Mouse (Mus musculus) gastrocnemius, postnatal 14 days (tissue): ENCODE measurements around the gene Pelo. TPM values are rescaled to one million over a fixed set of nuclear protein-coding genes. Genes with fewer than 3 reads are reported as not detected.

Source experiments
- DNase-seq: peaks from one replicate; pipeline ENCODE4 v3.0.0; 2021; ENCODE audit warnings: mixed read lengths
- intact Hi-C: fragments of 180-260 bp; cut with DNase I; formaldehyde crosslinking; loops from one replicate; pipeline ENCODE4 v1.15.1; 2025; ENCODE audit warnings: low total_unique reads
- total RNA-seq, 2 experiments: library from RNA; stranded (reverse); gene quantifications; 2 replicates each; pipeline ENCODE4 v1.2.3; 2021

Pelo gene
- total RNA-seq, 2 experiments from 2014 or later, result 10.1 to 12.2 TPM

DNA sequence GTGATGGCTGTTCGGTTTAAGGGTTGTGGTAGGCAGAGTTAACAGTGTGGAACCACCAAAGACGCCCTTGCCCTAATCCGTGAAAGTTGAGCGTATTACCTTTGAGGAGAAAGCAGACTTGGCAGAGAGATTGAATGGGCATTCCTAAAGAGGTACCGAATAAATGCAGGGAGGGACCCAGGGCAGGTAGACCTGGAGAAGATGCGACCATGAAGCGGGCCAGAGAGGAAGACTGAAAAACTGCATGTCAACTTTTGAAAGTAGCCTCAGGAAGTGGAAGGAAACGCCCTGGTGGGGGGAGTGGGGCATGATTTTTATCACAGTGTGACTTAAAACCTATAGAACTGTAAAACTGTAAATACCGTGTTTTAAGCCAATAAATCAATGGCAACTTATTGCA lies 9.4 kb upstream of the Pelo start:
- intact Hi-C loops, result no loop called here
- no peak for DNase-seq

DNA sequence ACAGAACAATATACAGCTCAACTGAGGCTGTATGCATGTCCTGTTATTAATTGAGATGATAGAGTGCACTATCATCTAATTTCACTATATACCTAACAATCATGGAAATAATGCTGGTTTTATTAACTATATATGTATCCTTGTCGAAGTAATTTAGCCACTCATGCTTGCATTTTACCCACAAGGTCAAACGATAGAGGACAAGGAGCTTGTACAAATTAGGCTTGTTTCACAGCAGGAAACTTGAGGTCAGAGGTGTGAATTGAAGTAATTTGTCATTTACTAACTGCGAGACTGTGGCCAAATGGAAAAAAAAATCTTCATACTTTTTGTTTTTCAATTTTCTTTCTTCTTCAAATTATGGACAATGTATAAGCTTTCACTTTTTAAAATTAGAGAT lies 8.2 kb upstream of the Pelo start:
- no peak for DNase-seq
- intact Hi-C loops, result no loop called here

DNA sequence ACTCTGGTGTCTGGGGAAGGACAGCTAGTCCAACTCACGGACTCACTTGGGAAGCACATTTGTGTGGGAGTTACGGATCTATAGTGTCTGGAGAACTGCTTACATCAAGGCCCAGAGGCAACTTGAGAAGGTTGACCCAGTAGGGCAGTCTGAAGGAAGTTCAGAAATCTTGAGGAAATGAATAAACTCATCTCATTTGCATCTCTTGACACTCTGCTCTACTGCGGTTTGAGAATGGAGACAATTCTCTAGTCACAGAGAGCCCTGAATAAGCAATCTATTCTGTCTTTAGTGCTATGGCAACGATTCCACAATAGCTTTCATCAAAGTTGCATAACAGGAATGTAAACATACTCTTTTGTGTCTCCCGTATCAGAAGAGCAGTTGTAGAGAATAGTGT lies 7.0 kb upstream of the Pelo start:
- intact Hi-C loops, result no loop called here
- DNase-seq, result no peak

DNA sequence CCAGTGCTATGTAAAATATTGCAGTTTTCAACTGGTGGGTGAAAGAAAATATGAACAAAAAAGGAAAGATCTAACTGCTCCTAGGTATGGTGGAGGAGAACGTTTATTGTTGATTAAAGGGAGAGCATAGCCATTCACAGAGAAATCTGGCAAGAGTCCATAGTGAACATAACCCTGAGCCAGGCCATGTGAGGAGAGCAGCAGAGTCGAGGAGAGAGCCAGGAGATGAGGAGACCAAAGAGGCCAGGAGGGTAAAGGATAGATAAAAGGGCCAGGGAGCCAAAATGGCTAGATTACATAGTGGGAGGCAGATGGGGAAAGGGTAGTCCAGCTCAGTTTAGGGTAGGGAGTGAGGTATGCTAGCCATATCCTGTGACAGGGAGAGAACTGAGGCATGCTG lies 6.2 kb upstream of the Pelo start:
- DNase-seq, result no peak
- intact Hi-C loops, result no loop called here

DNA sequence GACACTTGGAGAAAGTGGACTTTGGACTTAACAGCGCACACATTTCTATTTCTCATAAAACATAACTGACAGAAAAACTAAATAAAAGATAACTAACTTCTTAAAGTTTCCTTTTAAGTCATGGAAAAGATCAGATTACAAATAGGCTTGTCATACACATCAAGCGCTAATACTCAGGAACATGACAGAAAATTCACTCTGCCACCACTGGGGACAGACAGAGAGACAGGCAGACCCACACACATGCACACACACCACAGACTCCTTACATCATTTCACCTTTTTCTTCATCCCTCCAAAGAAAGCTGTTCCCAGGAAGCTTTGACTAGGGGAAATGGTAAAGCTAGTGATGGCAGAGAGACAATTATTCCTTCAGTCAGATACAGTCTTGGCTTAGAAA lies 5.4 kb upstream of the Pelo start:
- DNase-seq, result no peak
- intact Hi-C loops, result no loop called here

DNA sequence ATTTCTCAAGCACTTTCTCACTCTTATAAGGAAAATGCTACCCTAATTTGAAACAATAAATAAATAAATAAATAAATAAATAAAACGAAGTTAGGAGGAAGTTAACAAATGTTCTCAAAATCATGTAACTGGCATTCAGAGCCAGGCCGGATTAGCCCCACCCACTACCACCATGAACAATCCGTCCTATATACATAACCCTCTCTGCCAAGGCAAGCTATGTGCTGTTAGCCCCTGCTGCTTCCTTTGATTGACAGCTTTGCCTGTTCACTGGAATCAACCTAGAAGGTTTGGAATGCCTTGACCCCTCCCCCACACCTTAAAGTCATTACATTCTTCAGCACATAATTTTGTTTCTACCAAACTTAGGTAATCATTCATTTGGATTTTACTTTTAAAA lies 1.5 kb upstream of the Pelo start:
- intact Hi-C loops, result no loop called here
- DNase-seq, result no peak

DNA sequence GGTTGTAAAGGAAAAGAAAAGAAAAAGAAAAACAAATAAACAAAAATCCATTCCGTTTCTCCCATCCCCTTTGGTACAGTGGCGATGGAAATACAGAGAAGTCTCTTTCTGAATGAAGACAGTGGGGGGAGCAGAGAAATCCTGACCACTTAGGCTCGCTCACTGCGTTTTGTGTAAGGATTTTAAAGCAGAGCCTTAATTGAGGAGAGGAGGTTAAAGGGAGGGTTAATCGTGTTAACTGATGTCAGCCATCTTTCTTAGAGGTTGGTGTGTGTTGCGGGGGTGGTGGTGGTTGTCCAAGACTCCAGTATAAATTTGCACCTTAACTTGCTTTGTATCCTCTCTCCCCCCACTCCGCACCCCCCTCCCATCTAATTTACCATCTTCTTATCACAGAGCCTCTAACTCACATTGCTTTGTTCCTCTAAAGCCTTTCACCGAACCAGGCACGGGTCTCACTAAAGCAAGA lies 1.0 kb upstream of the Pelo start:
- intact Hi-C loops, result no loop called here

DNA sequence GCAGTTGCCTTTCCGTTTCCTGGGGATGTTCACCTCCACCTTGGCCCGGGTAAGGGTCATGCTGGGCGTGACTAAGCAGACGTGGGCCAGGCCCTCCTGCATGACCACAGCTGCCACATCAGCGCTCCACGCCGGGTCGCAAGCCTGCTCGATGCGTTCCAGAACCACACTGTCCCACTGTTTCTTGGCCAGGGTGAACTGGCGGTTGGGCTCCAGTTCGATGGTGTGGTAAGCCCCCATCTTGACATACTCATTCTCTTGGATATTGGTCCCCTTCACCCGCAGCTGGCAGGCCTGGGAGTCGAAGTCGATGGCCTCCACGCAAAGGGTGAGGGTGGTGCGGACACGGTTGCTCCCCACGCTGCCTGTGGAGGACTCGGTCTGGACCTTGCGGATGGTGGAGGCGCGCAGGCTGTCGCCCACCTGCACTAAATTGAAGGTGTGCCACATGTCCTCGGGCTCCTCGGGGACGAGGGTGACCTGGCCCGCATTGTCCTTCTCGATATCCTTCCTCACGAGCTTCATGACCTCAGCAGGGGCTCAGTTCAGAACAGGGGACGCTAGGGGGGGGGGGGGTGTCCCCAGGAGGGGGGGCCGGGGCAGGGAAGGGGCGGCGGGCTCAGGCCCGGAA lies 476 bp downstream of the Pelo start:
- intact Hi-C loops, result no loop called here
- peak; percentile 29 for DNase-seq

More for the DNA sequence above, 1.0 kb upstream of the Pelo start:
- no peak for DNase-seq

DNA sequence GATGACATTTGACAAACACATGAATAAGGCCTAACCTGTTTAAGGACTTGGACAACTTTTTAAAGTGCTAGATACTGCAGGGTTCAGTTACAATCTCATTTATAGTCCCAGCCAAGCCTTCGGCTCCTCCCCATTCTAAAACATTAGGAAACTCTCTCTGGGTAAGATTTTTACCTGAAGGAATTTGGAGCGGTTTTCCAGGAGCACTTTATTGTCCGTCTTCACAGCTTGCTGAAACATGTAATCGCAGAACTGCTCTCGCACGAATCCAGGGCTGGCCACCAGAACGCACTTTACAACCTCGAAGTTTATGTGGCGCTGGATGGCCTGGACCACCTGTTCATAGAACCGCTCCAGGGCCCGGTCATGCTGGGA lies 979 bp downstream of the Pelo start:
- no peak for DNase-seq
- intact Hi-C loops, result no loop called here

DNA sequence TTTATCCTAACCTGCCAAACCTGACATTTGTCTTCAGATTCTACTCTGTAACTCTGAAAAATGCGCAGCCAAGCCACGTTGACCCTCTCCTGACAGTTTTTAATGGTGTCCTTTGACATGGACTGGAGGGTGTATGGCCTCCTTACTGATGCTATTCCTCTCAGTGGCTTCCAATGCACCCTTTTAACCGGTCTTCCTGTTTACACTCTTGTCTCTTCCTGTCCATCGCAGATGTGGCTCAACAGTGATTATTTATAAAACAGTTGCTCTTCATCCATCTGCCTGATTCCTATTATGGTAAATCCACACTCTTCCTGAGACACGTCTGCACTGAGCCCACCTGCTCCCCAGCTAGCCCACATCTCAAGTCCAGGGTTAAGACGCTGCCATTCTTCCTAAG lies 4.0 kb downstream of the Pelo start:
- no peak for DNase-seq
- intact Hi-C loops, result no loop called here

DNA sequence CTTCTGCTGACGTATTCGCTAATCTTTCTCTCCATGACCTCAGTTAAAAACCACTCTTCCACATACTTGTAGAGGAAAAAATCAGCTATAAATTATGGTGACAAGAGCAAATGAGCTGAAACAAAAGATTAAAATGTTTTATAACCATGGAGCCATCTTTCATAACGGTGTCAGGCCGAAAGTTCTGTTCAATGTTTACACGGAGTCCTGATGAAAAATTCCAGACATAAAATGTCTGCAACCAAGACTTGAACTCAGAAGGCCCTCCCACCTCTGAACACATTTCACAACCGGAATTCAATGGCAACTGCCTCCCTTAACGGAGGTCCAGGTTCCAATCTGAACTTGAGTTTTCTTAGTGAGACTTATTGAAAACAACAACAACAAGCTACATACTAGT lies 7.6 kb downstream of the Pelo start:
- intact Hi-C loops, result no loop called here
- DNase-seq, result no peak

DNA sequence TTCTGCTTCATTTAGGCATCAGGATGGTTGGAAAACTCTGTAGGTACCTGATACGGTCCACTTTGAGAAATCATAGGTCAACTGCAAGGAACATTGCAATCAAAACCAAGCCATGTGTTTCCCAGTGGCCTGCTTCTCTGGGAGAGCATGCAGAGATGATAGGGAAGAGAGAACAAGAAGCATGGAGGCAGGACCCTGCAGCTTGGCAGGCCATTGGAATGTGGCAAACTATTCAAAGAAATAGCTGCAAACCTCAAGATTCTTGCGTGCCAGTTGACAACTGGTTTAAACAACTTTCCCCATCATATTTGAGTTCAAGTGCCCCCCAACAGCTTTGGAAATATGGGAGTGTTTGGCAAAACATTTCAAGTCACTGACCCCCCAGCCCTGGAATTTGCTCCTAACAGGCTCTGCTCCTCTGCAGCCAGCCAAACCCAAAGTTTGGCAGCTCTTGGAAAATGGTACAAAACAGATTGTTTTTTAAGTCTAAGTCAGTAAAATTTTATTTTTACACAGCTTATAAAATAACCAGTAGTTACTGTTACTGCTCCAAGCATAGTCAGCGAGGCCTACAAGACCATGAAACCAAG lies 9.9 kb downstream of the Pelo start:
- intact Hi-C loops, result no loop called here
- no peak for DNase-seq

DNA sequence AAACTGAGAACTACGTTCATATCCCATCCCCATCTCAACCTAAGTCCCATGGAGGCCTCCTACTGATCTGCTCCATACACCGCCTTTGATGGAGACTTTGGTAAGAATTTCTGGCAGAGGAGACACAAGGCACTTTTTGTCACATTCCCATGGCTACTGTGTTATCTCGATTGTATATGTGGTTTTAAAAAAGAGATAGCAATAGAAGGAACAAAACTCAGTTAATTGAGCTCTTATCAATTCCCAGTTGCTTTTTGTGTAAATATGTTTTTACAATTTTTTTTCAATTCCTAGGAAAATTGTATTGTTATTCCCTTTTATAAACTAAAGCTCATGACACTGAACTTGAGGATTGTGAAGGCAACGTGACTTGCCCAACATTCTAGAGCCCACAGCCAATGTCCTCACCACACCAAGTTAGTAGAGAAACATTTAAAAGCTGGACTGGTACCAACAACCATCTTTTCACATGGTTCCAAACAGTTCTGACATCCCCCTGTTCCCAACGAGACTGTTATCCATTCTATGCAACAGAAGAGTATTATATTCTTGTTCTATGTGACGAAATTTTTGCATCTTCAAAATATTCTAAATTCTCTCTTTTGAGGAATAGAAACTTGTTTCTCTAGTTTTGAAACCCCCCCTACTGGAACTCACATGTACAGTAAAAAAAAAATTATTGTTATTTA lies 10.8 kb downstream of the Pelo start:
- DNase-seq, result no peak
- intact Hi-C loops, result no loop called here

DNA sequence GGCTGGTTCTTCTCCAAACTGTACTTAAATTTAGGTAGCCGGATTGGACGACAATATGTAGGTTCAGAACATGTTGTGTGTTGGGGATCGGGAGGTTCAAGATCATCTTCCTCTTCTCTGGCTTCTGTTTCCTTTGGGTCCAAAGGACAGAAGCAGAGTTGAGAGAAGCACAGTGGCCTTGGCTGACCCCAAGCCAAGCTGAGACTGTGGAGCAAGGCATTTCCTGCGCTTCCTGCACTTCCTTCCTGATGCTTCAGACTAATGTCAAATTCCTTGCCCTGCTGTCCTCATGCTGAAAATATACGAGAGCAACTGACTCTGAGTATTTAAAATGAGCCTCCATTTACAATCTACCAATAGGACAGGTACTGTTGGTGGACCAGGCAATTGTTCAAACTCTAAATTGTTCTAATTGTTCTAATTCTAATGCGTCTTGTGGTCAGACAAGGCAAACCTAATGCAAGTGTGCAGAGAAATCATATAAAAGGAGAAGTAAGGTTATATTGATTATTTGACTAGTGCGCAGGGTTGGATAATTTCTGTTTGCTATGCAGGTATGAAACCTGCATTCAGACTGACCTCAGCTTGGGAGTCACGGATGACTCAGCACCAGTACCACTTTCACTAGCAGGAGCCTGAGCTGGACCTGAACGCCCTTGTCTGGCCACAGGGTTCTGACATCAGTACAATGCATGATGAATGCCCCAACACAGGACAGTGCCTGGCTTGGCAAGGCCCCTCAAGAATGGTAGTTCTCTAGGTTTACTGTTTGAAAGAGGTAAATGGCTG lies 12.4 kb downstream of the Pelo start:
- DNase-seq, result no peak
- intact Hi-C loops, result no loop called here

DNA sequence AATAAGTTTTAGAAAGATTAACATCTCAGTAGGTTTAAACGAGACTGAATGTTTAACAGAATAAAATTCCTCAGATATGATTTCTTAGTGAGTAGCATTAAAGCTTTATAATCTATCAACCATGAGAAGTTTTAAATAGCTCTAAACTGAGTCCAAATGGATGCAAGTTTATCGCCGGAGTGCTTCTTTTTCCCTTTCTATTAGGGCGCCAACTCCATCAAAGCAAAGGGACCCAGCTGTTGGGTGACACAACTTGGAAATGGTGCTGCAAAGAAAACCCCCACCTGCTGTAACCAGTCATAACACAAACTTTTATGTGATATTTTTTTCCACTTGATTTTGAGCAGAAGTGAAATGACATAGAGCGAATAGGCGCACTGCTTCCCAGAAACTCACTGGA lies 17.6 kb downstream of the Pelo start:
- DNase-seq, result no peak
- intact Hi-C loops, result no loop called here

DNA sequence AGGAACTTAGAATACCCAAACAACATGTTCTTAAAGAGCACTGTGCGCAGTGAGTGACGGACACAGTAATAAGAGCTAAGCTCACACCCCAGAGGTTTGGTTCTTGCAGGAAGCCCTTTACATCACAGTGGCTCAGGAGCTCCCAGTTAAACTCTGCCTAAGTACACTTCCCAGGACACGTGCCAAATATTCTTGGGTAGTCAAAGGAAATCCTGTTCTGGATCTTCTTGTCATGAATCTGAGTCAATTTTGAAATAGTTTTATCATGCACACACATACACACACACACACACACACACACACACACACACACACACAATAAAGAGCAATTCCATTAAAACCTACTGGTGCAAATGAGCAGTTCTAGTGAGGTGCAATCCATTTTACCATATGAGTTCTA lies 18.6 kb downstream of the Pelo start:
- intact Hi-C loops, result no loop called here
- DNase-seq, result no peak

DNA sequence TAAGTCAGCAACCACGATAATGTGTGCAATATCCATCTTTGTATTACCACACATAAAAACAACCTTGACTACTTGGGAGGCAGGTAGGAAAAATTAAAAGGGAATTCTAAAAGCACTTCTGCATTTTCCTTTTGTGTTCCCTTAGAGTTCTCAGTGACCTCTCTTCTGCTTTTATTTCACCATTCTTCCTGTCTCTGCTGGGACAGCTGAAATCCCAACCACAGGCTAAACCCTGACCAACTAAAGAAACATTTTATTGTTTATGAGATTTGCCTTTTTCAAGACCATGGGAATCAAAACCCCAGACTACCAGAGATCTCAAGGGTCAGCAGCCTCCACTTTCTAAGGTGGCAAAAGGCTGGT lies 22.0 kb downstream of the Pelo start:
- DNase-seq, result no peak
- intact Hi-C loops, result no loop called here

DNA sequence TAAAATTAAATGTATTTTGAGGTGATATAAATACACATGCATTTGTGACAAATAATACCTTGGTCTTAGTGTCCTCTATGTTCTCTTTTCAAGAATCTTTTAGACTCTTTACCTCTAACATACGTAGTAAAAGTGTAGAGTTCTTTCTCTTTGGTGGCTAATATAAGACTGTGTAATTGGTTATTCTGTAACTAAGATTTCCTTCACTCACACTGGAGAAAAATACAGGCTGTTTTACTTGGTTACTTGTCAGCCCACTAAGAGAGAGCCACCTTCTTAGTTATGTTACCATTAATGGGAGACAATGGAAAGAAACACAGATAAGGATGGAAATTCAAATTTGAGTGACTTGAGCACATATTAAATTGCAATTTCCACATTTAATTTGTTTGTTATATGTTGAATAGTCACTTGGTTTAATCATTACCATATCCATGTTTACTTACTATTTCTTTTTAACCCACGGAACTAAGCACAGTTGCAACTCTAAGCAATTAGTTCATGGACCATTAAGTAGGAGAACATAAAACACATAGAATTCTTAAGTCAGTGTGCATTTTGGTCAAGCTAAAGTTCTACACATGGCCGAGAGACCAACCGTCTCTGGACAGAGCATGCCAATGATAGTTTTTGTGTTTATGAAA lies 22.5 kb downstream of the Pelo start:
- no peak for DNase-seq
- intact Hi-C loops, result no loop called here

DNA sequence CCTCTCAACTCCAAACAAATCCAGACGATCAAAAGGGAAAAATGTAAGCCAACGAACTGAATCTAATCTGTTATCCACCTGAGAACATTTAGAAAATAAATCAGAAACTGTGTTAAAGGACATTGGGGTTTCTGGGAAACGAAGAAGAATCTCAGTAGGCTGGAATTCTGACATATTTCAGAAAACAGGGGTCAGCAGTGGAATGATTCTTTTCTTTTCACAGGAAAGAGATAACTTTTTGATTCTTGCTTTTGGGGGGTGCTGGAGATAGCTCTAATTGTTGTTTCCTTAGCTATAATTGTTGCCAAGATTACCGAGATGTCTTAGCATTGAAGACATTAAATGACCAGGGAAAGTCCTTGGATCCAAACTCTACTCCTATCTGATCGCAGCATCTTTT lies 32.4 kb downstream of the Pelo start:
- intact Hi-C loops, result no loop called here
- no peak for DNase-seq

DNA sequence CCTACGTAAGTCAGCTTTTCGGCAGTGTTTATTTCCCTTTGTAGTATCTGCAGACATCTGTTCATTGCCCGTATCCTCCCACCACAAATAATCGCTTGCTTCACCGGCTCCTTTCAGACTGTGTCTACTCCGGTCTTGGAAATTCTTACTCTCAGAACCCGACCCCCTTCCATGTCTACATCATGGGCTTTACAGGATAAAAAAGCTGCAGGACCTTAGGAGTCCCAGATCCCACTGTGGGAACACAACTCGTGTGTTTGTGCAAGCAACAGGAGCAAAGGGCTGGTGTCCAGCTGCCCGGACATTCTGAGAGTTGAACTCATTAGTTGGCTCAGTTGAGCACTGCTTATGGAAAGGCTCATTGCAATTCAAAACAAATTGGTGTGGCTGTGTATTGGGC lies 35.2 kb downstream of the Pelo start:
- DNase-seq, result no peak
- intact Hi-C loops, result no loop called here
